Mouse (Mus musculus) ZHBTc4 (cell line): ENCODE data around the gene Dhx35.

Experiments
- DNase-seq: peaks from one replicate; pipeline ENCODE4 v3.0.0-alpha.2; 2011; ENCODE audit warnings: low read depth, low spot score

Dhx35 gene

DNA sequence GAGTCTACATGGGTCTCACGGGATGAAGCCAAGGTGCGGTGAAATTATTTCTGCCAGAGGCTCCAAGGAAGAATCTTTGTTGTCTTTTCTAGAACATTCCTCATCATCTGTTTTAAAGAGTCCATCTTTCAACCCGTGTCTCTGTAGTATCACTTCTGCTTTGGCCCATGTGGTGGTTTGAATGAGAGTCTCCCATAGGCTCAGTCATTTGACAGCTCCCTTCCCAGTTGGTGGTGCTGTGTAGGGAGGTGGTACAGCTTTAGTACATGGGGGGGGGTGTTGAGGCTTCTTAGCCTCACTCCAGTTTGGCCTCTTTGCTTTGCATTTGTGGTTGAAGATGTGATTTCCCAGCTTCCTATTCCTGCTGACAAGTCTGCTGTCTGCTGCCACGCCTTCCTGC, 96.7 kb downstream of the Dhx35 start:
- DNase-seq, result no peak

DNA sequence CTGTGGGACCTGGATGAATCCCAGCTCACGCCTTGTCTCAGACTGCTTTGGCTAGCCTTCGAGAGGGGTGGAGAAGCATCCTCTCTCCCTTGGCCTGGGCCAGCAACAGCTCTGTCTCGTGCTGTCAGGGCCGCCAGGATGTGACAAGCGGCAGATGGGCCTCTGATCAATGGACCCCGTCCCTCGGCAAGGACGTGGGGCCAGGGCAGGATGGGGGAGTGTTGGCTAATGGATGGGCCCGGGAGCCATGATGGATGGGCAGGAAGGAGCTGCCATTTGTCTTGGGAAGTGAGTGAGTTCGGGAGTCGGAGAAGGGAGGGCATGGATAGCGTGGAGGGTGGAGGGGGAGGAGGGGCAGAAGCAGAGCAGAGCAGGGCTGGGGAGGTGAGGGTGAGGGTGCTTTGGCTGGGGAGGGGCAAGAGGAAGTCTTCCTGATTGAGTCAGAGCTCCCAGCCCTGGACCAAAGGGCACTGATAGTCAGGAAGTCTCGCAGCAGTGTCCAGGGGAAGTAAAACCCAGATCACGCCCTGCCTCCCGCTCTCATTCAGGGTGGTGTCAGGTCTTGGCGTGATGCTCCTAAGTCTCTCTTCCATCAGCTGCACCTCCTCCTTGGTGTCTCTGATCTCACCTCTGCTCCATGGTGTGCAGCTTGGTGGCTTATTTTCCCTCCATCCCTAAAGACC, 98.7 kb downstream of the Dhx35 start:
- DNase-seq, result no peak

DNA sequence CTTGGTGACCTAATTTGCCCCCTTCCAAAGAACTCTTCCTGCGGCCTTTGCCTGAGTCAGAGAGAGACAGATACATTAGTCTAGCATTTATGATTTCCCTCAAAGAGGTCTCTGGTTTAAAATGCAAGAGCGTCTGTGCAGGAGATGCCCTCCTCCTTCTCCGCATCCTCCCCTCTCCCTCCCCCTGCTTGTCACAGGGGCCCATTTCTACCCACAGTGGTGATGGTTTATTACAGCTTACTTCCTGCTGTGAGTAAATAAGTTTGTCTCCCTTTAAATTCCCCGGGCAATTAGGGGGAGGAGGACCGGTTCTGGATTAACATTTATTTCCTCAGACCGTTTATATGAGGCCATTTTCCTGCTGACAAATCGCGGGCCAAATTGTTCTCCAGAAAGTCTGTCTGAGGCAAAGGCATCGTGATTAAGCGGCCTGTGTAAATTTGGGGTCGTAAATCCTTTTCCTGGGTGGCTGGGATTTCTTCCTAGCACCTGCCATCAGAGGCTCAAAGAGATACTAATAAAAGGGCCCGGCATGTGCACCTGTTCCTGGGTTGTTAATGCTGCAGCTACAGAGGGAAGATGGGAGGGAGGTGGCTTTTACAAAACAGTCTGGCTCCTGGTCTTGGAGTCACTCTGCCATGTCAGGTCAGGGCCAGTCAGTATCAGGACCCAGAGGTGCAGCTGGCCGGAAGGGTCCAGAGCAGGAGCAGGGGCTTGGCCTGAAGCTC, 104.0 kb downstream of the Dhx35 start:
- DNase-seq, result no peak
